Mouse (Mus musculus): ENCODE measurements around the gene Uap1. TPM values are rescaled to one million over a fixed set of nuclear protein-coding genes. Genes with fewer than 3 reads are reported as not detected.

Uap1 gene
- polyA plus RNA-seq, 1 experiment from 2014 or later: 65.0 TPM

- 69% methylated on average over 5 of the region's 5 CpGs for WGBS
- no peak overlapping the region for H3K4me3 ChIP-seq (ENCODE audit: low read length)
These were observed 19.0 kb downstream of the Uap1 start for GRCm38 (mm10) chr1:170155761-170156160.

GRCm38 (mm10) chr1:170155298-170155697 is 19.5 kb downstream of the Uap1 start:
- H3K36me3 ChIP-seq (ENCODE audit: control insufficient read depth, insufficient read depth, low read length): no peaks in the 10 kb centered on the region; the same call in 1 of the 2 replicates
- no peaks in the 10 kb centered on the region for H3K9me3 ChIP-seq (ENCODE audit: control insufficient read depth, low read length)
- WGBS: 64% methylated on average over 2 of the region's 2 CpGs
- H3K4me3 ChIP-seq (ENCODE audit: low read length): no peak overlapping the region
- H3K9ac ChIP-seq (ENCODE audit: low read depth, low read length): no peak overlapping the region
- H3K4me2 ChIP-seq (ENCODE audit: low read length): no peak overlapping the region
- no peak for ATAC-seq
- no peaks in the 10 kb centered on the region for H3K4me1 ChIP-seq (ENCODE audit: control insufficient read depth, insufficient read depth, low read depth, low read length)
- no peaks in the 10 kb centered on the region for H3K27me3 ChIP-seq (replicated peaks; ENCODE audit: control insufficient read depth, insufficient read depth, low read length)
- H3K27ac ChIP-seq (ENCODE audit: low read depth, low read length): no peak overlapping the region

More at GRCm38 (mm10) chr1:170155761-170156160, 19.0 kb downstream of the Uap1 start:
- H3K27ac ChIP-seq (ENCODE audit: low read depth, low read length): no peak overlapping the region
- H3K9ac ChIP-seq (ENCODE audit: low read depth, low read length): no peak overlapping the region
- H3K9me3 ChIP-seq (ENCODE audit: control insufficient read depth, low read length): no peaks in the 10 kb centered on the region
- ATAC-seq: peak; percentile 37; the same call in 1 of the 2 replicates
- H3K27me3 ChIP-seq (replicated peaks; ENCODE audit: control insufficient read depth, insufficient read depth, low read length): no peaks in the 10 kb centered on the region
- no peak overlapping the region for H3K4me2 ChIP-seq (ENCODE audit: low read length)
- H3K4me1 ChIP-seq (ENCODE audit: control insufficient read depth, insufficient read depth, low read depth, low read length): no peaks in the 10 kb centered on the region
- no peaks in the 10 kb centered on the region; the same call in 1 of the 2 replicates for H3K36me3 ChIP-seq (ENCODE audit: control insufficient read depth, insufficient read depth, low read length)

GRCm38 (mm10) chr1:170153986-170154385 is 20.8 kb downstream of the Uap1 start:
- H3K4me1 ChIP-seq (ENCODE audit: control insufficient read depth, insufficient read depth, low read depth, low read length): no peaks in the 10 kb centered on the region
- peaks cover 2% of the 10 kb centered on the region for H3K36me3 ChIP-seq (ENCODE audit: control insufficient read depth, insufficient read depth, low read length)
- ATAC-seq: no peak
- H3K4me3 ChIP-seq (ENCODE audit: low read length): no peak overlapping the region
- 83% methylated on average over 8 of the region's 8 CpGs for WGBS
- H3K27ac ChIP-seq (ENCODE audit: low read depth, low read length): no peak overlapping the region
- no peaks in the 10 kb centered on the region for H3K9me3 ChIP-seq (ENCODE audit: control insufficient read depth, low read length)
- no peaks in the 10 kb centered on the region for H3K27me3 ChIP-seq (replicated peaks; ENCODE audit: control insufficient read depth, insufficient read depth, low read length)
- H3K9ac ChIP-seq (ENCODE audit: low read depth, low read length): no peak overlapping the region
- no peak overlapping the region for H3K4me2 ChIP-seq (ENCODE audit: low read length)

GRCm38 (mm10) chr1:170152552-170152951 is 22.2 kb downstream of the Uap1 start:
- no peaks in the 10 kb centered on the region for H3K27me3 ChIP-seq (replicated peaks; ENCODE audit: control insufficient read depth, insufficient read depth, low read length)
- no peak overlapping the region for H3K9ac ChIP-seq (ENCODE audit: low read depth, low read length)
- H3K4me3 ChIP-seq (ENCODE audit: low read length): no peak overlapping the region
- H3K9me3 ChIP-seq (ENCODE audit: control insufficient read depth, low read length): no peaks in the 10 kb centered on the region
- ATAC-seq: no peak
- H3K36me3 ChIP-seq (ENCODE audit: control insufficient read depth, insufficient read depth, low read length): peaks cover 12% of the 10 kb centered on the region
- H3K4me2 ChIP-seq (ENCODE audit: low read length): no peak overlapping the region
- H3K4me1 ChIP-seq (ENCODE audit: control insufficient read depth, insufficient read depth, low read depth, low read length): no peaks in the 10 kb centered on the region
- H3K27ac ChIP-seq (ENCODE audit: low read depth, low read length): no peak overlapping the region
- WGBS: 93% methylated on average over 2 of the region's 2 CpGs

- no peak overlapping the region; the same call in 1 of the 2 replicates for H3K27ac ChIP-seq (ENCODE audit: low read depth, low read length)
- peaks cover 12% of the 10 kb centered on the region for H3K36me3 ChIP-seq (ENCODE audit: control insufficient read depth, insufficient read depth, low read length)
- no peak overlapping the region for H3K9ac ChIP-seq (ENCODE audit: low read depth, low read length)
- H3K4me2 ChIP-seq (ENCODE audit: low read length): no peak overlapping the region
- no peaks in the 10 kb centered on the region for H3K4me1 ChIP-seq (ENCODE audit: control insufficient read depth, insufficient read depth, low read depth, low read length)
- H3K27me3 ChIP-seq (replicated peaks; ENCODE audit: control insufficient read depth, insufficient read depth, low read length): no peaks in the 10 kb centered on the region
- 50% methylated on average over 6 of the region's 6 CpGs for WGBS
- no peak for ATAC-seq
- no peak overlapping the region for H3K4me3 ChIP-seq (ENCODE audit: low read length)
- H3K9me3 ChIP-seq (ENCODE audit: control insufficient read depth, low read length): no peaks in the 10 kb centered on the region
These were observed 23.9 kb downstream of the Uap1 start for GRCm38 (mm10) chr1:170150870-170151269.

- no peak overlapping the region for H3K9ac ChIP-seq (ENCODE audit: low read depth, low read length)
- H3K27me3 ChIP-seq (replicated peaks; ENCODE audit: control insufficient read depth, insufficient read depth, low read length): no peaks in the 10 kb centered on the region
- no peaks in the 10 kb centered on the region for H3K9me3 ChIP-seq (ENCODE audit: control insufficient read depth, low read length)
- H3K27ac ChIP-seq (ENCODE audit: low read depth, low read length): no peak overlapping the region
- no peaks in the 10 kb centered on the region for H3K4me1 ChIP-seq (ENCODE audit: control insufficient read depth, insufficient read depth, low read depth, low read length)
- H3K36me3 ChIP-seq (ENCODE audit: control insufficient read depth, insufficient read depth, low read length): peaks cover 12% of the 10 kb centered on the region
- ATAC-seq: no peak
- H3K4me3 ChIP-seq (ENCODE audit: low read length): no peak overlapping the region
- no peak overlapping the region for H3K4me2 ChIP-seq (ENCODE audit: low read length)
- WGBS: 88% methylated on average over 4 of the region's 4 CpGs
These were observed 25.0 kb downstream of the Uap1 start for GRCm38 (mm10) chr1:170149756-170150155.

GRCm38 (mm10) chr1:170148536-170148935 is 26.2 kb downstream of the Uap1 start:
- no peak overlapping the region for H3K9ac ChIP-seq (ENCODE audit: low read depth, low read length)
- H3K36me3 ChIP-seq (ENCODE audit: control insufficient read depth, insufficient read depth, low read length): peaks cover 15% of the 10 kb centered on the region
- H3K4me1 ChIP-seq (ENCODE audit: control insufficient read depth, insufficient read depth, low read depth, low read length): no peaks in the 10 kb centered on the region
- H3K4me3 ChIP-seq (ENCODE audit: low read length): no peak overlapping the region
- no peaks in the 10 kb centered on the region for H3K27me3 ChIP-seq (replicated peaks; ENCODE audit: control insufficient read depth, insufficient read depth, low read length)
- no peak overlapping the region for H3K4me2 ChIP-seq (ENCODE audit: low read length)
- WGBS: 91% methylated on average over 6 of the region's 6 CpGs
- no peak for ATAC-seq
- H3K27ac ChIP-seq (ENCODE audit: low read depth, low read length): no peak overlapping the region
- no peaks in the 10 kb centered on the region for H3K9me3 ChIP-seq (ENCODE audit: control insufficient read depth, low read length)

- Histone ChIP-seq H3K4me3 (ENCODE audit: low read length) (no peak overlapping the region), H3K9me3 (ENCODE audit: control insufficient read depth, low read length) (no peaks in the 10 kb centered on the region), H3K4me1 (ENCODE audit: control insufficient read depth, insufficient read depth, low read depth, low read length) (no peaks in the 10 kb centered on the region), H3K36me3 (ENCODE audit: control insufficient read depth, insufficient read depth, low read length) (peaks cover 18% of the 10 kb centered on the region), H3K27me3 (replicated peaks; ENCODE audit: control insufficient read depth, insufficient read depth, low read length) (no peaks in the 10 kb centered on the region), H3K27ac (ENCODE audit: low read depth, low read length) (no peak overlapping the region), H3K4me2 (ENCODE audit: low read length) (no peak overlapping the region), H3K9ac (ENCODE audit: low read depth, low read length) (no peak overlapping the region)
- ATAC-seq: no peak
- WGBS: 82% methylated on average over 9 of the region's 9 CpGs
These were observed 26.9 kb downstream of the Uap1 start for GRCm38 (mm10) chr1:170147651-170148448.

- Histone ChIP-seq H3K4me3 (ENCODE audit: low read length) (no peak overlapping the region), H3K9ac (ENCODE audit: low read depth, low read length) (no peak overlapping the region), H3K4me1 (ENCODE audit: control insufficient read depth, insufficient read depth, low read depth, low read length) (no peaks in the 10 kb centered on the region), H3K4me2 (ENCODE audit: low read length) (no peak overlapping the region), H3K27ac (ENCODE audit: low read depth, low read length) (no peak overlapping the region), H3K27me3 (replicated peaks; ENCODE audit: control insufficient read depth, insufficient read depth, low read length) (no peaks in the 10 kb centered on the region), H3K9me3 (ENCODE audit: control insufficient read depth, low read length) (no peaks in the 10 kb centered on the region), H3K36me3 (ENCODE audit: control insufficient read depth, insufficient read depth, low read length) (peaks cover 21% of the 10 kb centered on the region)
- ATAC-seq: no peak
- 93% methylated on average over 4 of the region's 4 CpGs for WGBS
These were observed 29.2 kb downstream of the Uap1 start for GRCm38 (mm10) chr1:170145606-170146005.

Measured in hindbrain, embryonic 16.5 days (tissue).